Mouse (Mus musculus) bone marrow, adult 2 months (tissue): ENCODE data around the gene Ncs1.

ENCODE experiments used
- CTCF ChIP-seq: fragments of 200-500 bp; IDR thresholded peaks from 2 replicates; pipeline ENCODE4 v1.5.1; 2011; ENCODE audit warnings: low read length, control low read depth; ENCODE audit not compliant: control insufficient read depth, insufficient read depth
- POLR2A ChIP-seq: fragments of 200-500 bp; IDR thresholded peaks from 2 replicates; pipeline ENCODE4 v1.6.1; 2011; ENCODE audit warnings: low read depth, mild to moderate bottlenecking, control low read depth, low read length, borderline replicate concordance; ENCODE audit not compliant: control insufficient read depth

- TF ChIP-seq CTCF (no peak), POLR2A (no peak)
Observed at GRCm38 (mm10) chr2:31269847-31270246, 24.2 kb downstream of the Ncs1 start.
